Mouse (Mus musculus): ENCODE data around the gene 1810009A15Rik. TPM values are rescaled to one million over a fixed set of nuclear protein-coding genes. Genes with fewer than 3 reads are reported as not detected.
A peak's percentile ranks its signal among the peaks of the same experiment; 100 is the strongest.

Gene 1810009A15Rik
- total and polyA plus RNA-seq, 3 experiments = 184 to 189 TPM; not detected in 1

GRCm38 (mm10) chr19:8927891-8928525 lies 39.4 kb downstream of the 1810009A15Rik start:
- no peaks in the 10 kb centered on the region for H3K27me3 ChIP-seq (ENCODE audit: control insufficient read depth in 1 of 2, insufficient read depth in 2 of 2, low read length in 2 of 2)
- peaks cover 20 to 37% of the 10 kb centered on the region in 2 experiments for H3K4me1 ChIP-seq (ENCODE audit: control insufficient read depth in 1 of 2, insufficient read depth in 2 of 2, low read length in 2 of 2)
- H3K36me3 ChIP-seq (ENCODE audit: control insufficient read depth in 1 of 2, insufficient read depth in 2 of 2, low read length in 2 of 2) = peaks cover 0 to 27% of the 10 kb centered on the region in 2 experiments; a peak in 2 of 4 replicates
- H3K27ac ChIP-seq (ENCODE audit: control insufficient read depth, low read depth, low read length) = peak overlapping the region; percentile 75
- peak; percentile 83 for DNase-seq (ENCODE audit: low read depth, low spot score)
- H3K4me3 ChIP-seq (ENCODE audit: control insufficient read depth in 1 of 2, insufficient read depth in 1 of 2, low read depth in 2 of 2, low read length in 2 of 2) = 0 out of 4 replicates have a peak overlapping the region, but pooled peaks of 1 of the 2 experiments have one; percentile 14
- no peaks in the 10 kb centered on the region for H3K9me3 ChIP-seq (replicated peaks; ENCODE audit: insufficient read depth, low read length)
- H3K9ac ChIP-seq (ENCODE audit: control insufficient read depth, low read depth, low read length, poor library complexity, severe bottlenecking) = no peak overlapping the region
- no peaks in the 10 kb centered on the region; the same call in none of the 2 replicates for H3K79me2 ChIP-seq (ENCODE audit: control insufficient read depth, insufficient read depth, low read length, poor library complexity)
- TF ChIP-seq USF2 (IDR thresholded peaks at IDR 0.05; ENCODE audit: borderline replicate concordance in 1 of 2, insufficient read depth in 1 of 2, low read depth in 1 of 2, low read length in 2 of 2) = no peak
- peak; percentile 55; the same call in 1 of the 2 replicates for TF ChIP-seq MAX (IDR thresholded peaks at IDR 0.05; ENCODE audit: low read length)
- TF ChIP-seq UBTF (IDR thresholded peaks at IDR 0.05; ENCODE audit: borderline replicate concordance, insufficient read depth, low read depth, low read length) = no peak
- TF ChIP-seq NELFE (IDR thresholded peaks at IDR 0.05; ENCODE audit: low read depth, low read length) = no peak
- TF ChIP-seq ZMIZ1 (IDR thresholded peaks at IDR 0.05; ENCODE audit: low read depth, low read length) = peak; percentile 62; the same call in 1 of the 2 replicates
- no peak for TF ChIP-seq CHD1 (IDR thresholded peaks at IDR 0.05; ENCODE audit: low read depth, low read length)
- TF ChIP-seq SMC3 (IDR thresholded peaks at IDR 0.05; ENCODE audit: low read depth, low read length) = no peak
- peak; percentile 88 for TF ChIP-seq MAZ (IDR thresholded peaks at IDR 0.05; ENCODE audit: low read depth, low read length)
- no peak for TF ChIP-seq GABPA (IDR thresholded peaks at IDR 0.05; ENCODE audit: low read depth, low read length)
- peak; percentile 100 for TF ChIP-seq TCF12 (IDR thresholded peaks at IDR 0.05; ENCODE audit: low read depth, low read length)
- TF ChIP-seq USF1 (IDR thresholded peaks at IDR 0.05; ENCODE audit: low read depth, low read length) = 0 out of 2 replicates have a peak, but pooled peaks have one; percentile 25
- peak; percentile 99 for TF ChIP-seq GATA1 (IDR thresholded peaks at IDR 0.05; ENCODE audit: low read depth, low read length)
- TF ChIP-seq RAD21 (IDR thresholded peaks at IDR 0.05; ENCODE audit: low read depth, low read length) = no peak
- no peak for TF ChIP-seq POLR2AphosphoS5 (IDR thresholded peaks at IDR 0.05; ENCODE audit: borderline replicate concordance, low read depth, low read length)
- peak; percentile 21; the same call in 1 of the 2 replicates for TF ChIP-seq CHD2 (IDR thresholded peaks at IDR 0.05; ENCODE audit: low read length)
- 0 out of 2 replicates have a peak, but pooled peaks have one; percentile 71 for TF ChIP-seq MEF2A (IDR thresholded peaks at IDR 0.05; ENCODE audit: extremely low read depth, insufficient replicate concordance, low read depth, low read length, poor library complexity, severe bottlenecking)
- TF ChIP-seq ZC3H11A (IDR thresholded peaks at IDR 0.05; ENCODE audit: low read depth, low read length) = peak; percentile 17; the same call in 1 of the 2 replicates
- peak; percentile 80 for TF ChIP-seq BHLHE40 (IDR thresholded peaks at IDR 0.05; ENCODE audit: borderline replicate concordance, low read depth, low read length)
- no peak for TF ChIP-seq E2F4 (IDR thresholded peaks at IDR 0.05; ENCODE audit: borderline replicate concordance, low read depth, low read length)
- peak; percentile 58 for TF ChIP-seq KAT2A (conservative IDR thresholded peaks at IDR 0.05; ENCODE audit: low read depth, low read length)
- TF ChIP-seq ZKSCAN1 (IDR thresholded peaks at IDR 0.05; ENCODE audit: low read depth, low read length) = no peak
- TF ChIP-seq SIN3A (IDR thresholded peaks at IDR 0.05; ENCODE audit: low read length) = peak; percentile 94
- TF ChIP-seq MXI1 (IDR thresholded peaks at IDR 0.05; ENCODE audit: low read depth, low read length) = peak; percentile 84
- TF ChIP-seq POLR2A (IDR thresholded peaks at IDR 0.05; ENCODE audit: control insufficient read depth in 1 of 2, insufficient read depth in 1 of 2, low read depth in 1 of 2, low read length in 2 of 2, poor library complexity in 1 of 2) = no peak
- peak; percentile 76 for TF ChIP-seq MYB (IDR thresholded peaks at IDR 0.05; ENCODE audit: low read depth, low read length)
- peak; percentile 34; the same call in 1 of the 2 replicates for TF ChIP-seq ZNF384 (IDR thresholded peaks at IDR 0.05; ENCODE audit: low read depth, low read length)
- TF ChIP-seq JUND (IDR thresholded peaks at IDR 0.05; ENCODE audit: low read depth, low read length) = no peak
- TF ChIP-seq MYC (IDR thresholded peaks at IDR 0.05; ENCODE audit: low read depth, low read length) = peak; percentile 63; the same call in 1 of the 2 replicates
- TF ChIP-seq EP300 (IDR thresholded peaks at IDR 0.05; ENCODE audit: low read depth in 1 of 2, low read length in 2 of 2) = peak; percentile 98
- TF ChIP-seq ELF1 (IDR thresholded peaks at IDR 0.05; ENCODE audit: low read depth, low read length) = peak; percentile 63; the same call in 1 of the 2 replicates
- TF ChIP-seq CTCF (IDR thresholded peaks at IDR 0.05 in 2 of 3, conservative IDR thresholded peaks at IDR 0.05 in 1 of 3; ENCODE audit: control insufficient read depth in 1 of 3, insufficient read depth in 1 of 3, low read depth in 2 of 3, low read length in 3 of 3, poor library complexity in 1 of 3, severe bottlenecking in 1 of 3) = no peak
- TF ChIP-seq POLR2AphosphoS2 (IDR thresholded peaks at IDR 0.05; ENCODE audit: low read length) = peak; percentile 83
- no peak for TF ChIP-seq NRF1 (IDR thresholded peaks at IDR 0.05; ENCODE audit: insufficient read depth, low read depth, low read length, poor library complexity, severe bottlenecking)
- peak; percentile 77 for TF ChIP-seq TAL1 (IDR thresholded peaks at IDR 0.05; ENCODE audit: low read length)
- TF ChIP-seq ETS1 (IDR thresholded peaks at IDR 0.05; ENCODE audit: low read depth, low read length) = peak; percentile 99
- TF ChIP-seq TBP (IDR thresholded peaks at IDR 0.05; ENCODE audit: low read depth, low read length) = no peak
